Mouse (Mus musculus) adrenal gland, postnatal 4 days (tissue): ENCODE data around the gene Atp6v0a1. TPM values are rescaled to one million over a fixed set of nuclear protein-coding genes. Genes with fewer than 3 reads are reported as not detected.

Experiments used
- DNase-seq, 2 experiments: peaks; one replicate each; pipeline ENCODE4 v3.0.0; 2021 to 2022; ENCODE audit warnings: low spot score in 2 of 2, mixed read lengths in 2 of 2
- microRNA-seq: library from miRNA; unstranded; fragments of <30 nt; microRNA quantifications from one replicate; pipeline ENCODE4 v1.2.0, GENCODE M21; 2021
- total RNA-seq, 2 experiments: library from RNA; stranded (reverse); gene quantifications; 2 replicates each; pipeline ENCODE4 v1.2.3; 2021

Atp6v0a1 gene
- total RNA-seq, 2 experiments from 2014 or later: 103 to 106 TPM

- no peak for DNase-seq
Observed at GRCm38 (mm10) chr11:101083083-101083697, 73.9 kb downstream of the Atp6v0a1 start.

GRCm38 (mm10) chr11:101084246-101084645 is 75.0 kb downstream of the Atp6v0a1 start:
- no peak for DNase-seq

- DNase-seq: no peak
Observed at GRCm38 (mm10) chr11:101084811-101085210, 75.6 kb downstream of the Atp6v0a1 start.

- DNase-seq: no peak
Observed at GRCm38 (mm10) chr11:101085617-101086322, 76.5 kb downstream of the Atp6v0a1 start.

DNA sequence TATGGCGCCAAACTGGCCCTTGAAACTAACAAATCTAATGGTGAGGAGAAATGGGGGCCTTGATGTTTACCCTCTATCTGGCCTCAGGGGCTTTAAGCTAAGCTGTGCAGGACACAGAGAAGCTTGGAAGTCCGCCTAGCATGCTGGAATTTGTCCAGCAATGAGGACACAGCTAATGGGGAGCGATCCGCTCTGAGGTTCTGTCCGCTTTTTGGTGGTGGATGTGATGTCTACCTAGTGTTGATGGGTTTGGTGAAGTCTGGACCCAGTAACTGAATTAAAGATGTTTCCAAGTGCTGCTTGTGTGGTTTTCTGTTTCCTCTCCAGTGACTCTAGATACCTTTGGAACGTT is 77.0 kb downstream of the Atp6v0a1 start:
- DNase-seq: no peak

GRCm38 (mm10) chr11:101086756-101087681 is 77.8 kb downstream of the Atp6v0a1 start, which contains the start of gene Mlx:
Gene Mlx, plus strand, starts transcription at chr11:101087277.
- DNase-seq: peak; percentile 69 to 78

- DNase-seq: no peak
Observed at GRCm38 (mm10) chr11:101087682-101088055, 78.4 kb downstream of the Atp6v0a1 start.

GRCm38 (mm10) chr11:101089931-101090330 is 80.7 kb downstream of the Atp6v0a1 start:
- DNase-seq: no peak

DNA sequence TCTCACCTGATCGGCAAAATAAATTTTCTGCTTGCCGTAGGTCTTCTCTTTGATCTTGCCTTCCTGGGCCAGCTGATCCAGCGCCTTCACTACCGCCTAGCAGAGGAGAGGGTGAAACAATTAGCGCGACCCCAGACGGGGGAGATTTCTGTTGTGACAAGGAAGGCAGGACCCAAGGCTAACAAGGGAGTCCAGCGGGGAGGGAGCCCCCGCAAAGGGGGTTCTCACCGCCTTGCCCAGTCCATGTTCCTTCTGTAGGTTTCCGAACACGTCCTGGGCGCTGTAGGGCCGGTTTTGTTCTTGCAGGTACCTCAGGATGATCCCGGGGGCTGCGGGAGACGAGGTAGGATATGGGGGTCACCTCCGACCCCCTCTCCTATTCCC is 85.7 kb downstream of the Atp6v0a1 start:
- no peak for DNase-seq

- DNase-seq: peak; percentile 72 to 87
Observed at GRCm38 (mm10) chr11:101095314-101096024, 86.2 kb downstream of the Atp6v0a1 start, which contains the start of gene Psmc3ip. Gene Psmc3ip, minus strand, starts transcription at chr11:101095436.

GRCm38 (mm10) chr11:101098231-101098630 is 89.0 kb downstream of the Atp6v0a1 start:
- DNase-seq: no peak

DNA sequence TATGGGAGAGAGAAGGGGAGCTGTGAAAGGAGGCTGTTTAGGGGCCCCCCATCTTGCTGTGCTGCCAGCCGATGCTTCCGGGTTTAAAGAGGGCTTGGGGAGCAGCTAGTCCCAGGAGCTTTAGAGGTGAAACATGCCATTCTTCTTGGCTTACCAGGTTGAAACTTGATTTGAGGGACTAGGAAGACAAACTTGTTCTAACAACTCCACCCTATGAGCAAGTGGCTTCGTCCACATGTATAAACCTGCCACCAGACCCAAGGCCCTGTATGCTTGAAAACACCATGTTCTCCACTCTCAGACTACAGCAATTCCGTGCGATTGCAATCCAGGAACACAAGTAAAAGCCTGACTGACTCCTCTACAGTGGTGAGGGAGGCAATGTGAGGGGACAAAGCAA is 93.8 kb downstream of the Atp6v0a1 start:
- no peak for DNase-seq

DNA sequence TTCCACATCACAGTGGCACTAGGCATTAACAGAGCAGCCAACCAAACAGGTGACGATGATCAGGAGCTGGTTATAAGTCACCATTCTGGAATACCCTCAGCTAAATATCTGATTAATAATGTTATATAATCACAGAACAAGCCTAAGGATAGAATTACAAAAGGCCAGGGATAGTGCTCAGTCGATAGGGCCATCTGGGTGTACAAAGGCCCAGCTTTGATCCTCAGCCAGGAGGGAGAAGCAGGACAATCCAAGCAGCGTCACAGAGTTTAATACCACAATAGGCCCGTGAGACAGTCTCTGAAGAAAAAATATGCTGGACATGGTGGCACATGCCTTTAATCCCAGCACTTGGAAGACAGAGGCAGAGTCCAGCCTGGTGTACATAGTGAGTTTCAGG is 100.1 kb downstream of the Atp6v0a1 start:
- DNase-seq: no peak

- no peak for DNase-seq
Observed at GRCm38 (mm10) chr11:101110708-101111107, 101.5 kb downstream of the Atp6v0a1 start.

GRCm38 (mm10) chr11:101111178-101111577 is 101.9 kb downstream of the Atp6v0a1 start:
- DNase-seq: no peak

GRCm38 (mm10) chr11:101112186-101112585 is 102.9 kb downstream of the Atp6v0a1 start:
- DNase-seq: no peak

Small RNA genes within 50 kb of the gene (microRNA-seq; reads per million reads assigned to microRNA genes)
- 0.79 reads per million for gene Mir6928

Other genes with a start within 250 kb of the Atp6v0a1 start
- under 1 TPM; 0.39 to 0.40 TPM for gene Kcnh4, start 249.5 kb upstream of the Atp6v0a1 start, total RNA-seq
- gene Hcrt, start 246.5 kb upstream of the Atp6v0a1 start, total RNA-seq: not detected
- 10 to 100 TPM; 15.4 to 15.5 TPM for gene Ghdc, start 238.5 kb upstream of the Atp6v0a1 start, total RNA-seq
- gene Stat5b, start 158.7 kb upstream of the Atp6v0a1 start, total RNA-seq: 10 to 100 TPM; 68.2 to 68.7 TPM
- 10 to 100 TPM; 34.1 to 42.1 TPM for gene Stat5a, start 150.1 kb upstream of the Atp6v0a1 start, total RNA-seq
- 10 to 100 TPM; 72.8 to 74.9 TPM for gene Stat3, start 69.9 kb upstream of the Atp6v0a1 start, total RNA-seq
- gene Cavin1, start 38.6 kb upstream of the Atp6v0a1 start, total RNA-seq: 100 to 1,000 TPM; 294 to 319 TPM
- gene Naglu, start 60.6 kb downstream of the Atp6v0a1 start, total RNA-seq: 10 to 100 TPM; 36.9 to 37.8 TPM
- under 1 TPM; 0.50 to 0.62 TPM for gene Hsd17b1, start 69.0 kb downstream of the Atp6v0a1 start, total RNA-seq
- 10 to 100 TPM; 59.8 to 65.6 TPM for gene Coasy, start 73.1 kb downstream of the Atp6v0a1 start, total RNA-seq
- 10 to 100 TPM; 27.3 to 27.5 TPM for gene Mlx, start 77.8 kb downstream of the Atp6v0a1 start, total RNA-seq
- gene Psmc3ip, start 86.0 kb downstream of the Atp6v0a1 start, total RNA-seq: 10 to 100 TPM; 10.3 to 11.9 TPM
- gene Retreg3, start 110.4 kb downstream of the Atp6v0a1 start, total RNA-seq: 10 to 100 TPM; 51.8 to 52.6 TPM
- gene Tubg1, start 110.5 kb downstream of the Atp6v0a1 start, total RNA-seq: 10 to 100 TPM; 42.0 to 42.6 TPM
- gene Tubg2, start 146.5 kb downstream of the Atp6v0a1 start, total RNA-seq: 1 to 10 TPM; 7.7 to 8.1 TPM
- 1 to 10 TPM; 3.9 to 4.1 TPM for gene Cntnap1, start 161.1 kb downstream of the Atp6v0a1 start, total RNA-seq
- 10 to 100 TPM; 26.9 to 30.7 TPM for gene Plekhh3, start 161.9 kb downstream of the Atp6v0a1 start, total RNA-seq
- gene Ccr10, start 166.0 kb downstream of the Atp6v0a1 start, total RNA-seq: under 1 TPM in 1 of 2 experiments, not detected in 1; 0.22 TPM
- gene Ezh1, start 217.0 kb downstream of the Atp6v0a1 start, total RNA-seq: 10 to 100 TPM; 38.8 to 40.3 TPM
- gene Ramp2, start 236.6 kb downstream of the Atp6v0a1 start, total RNA-seq: 10 to 100 TPM; 85.7 to 96.0 TPM
- gene Vps25, start 244.3 kb downstream of the Atp6v0a1 start, total RNA-seq: 100 to 1,000 TPM; 106 to 111 TPM